Mouse (Mus musculus) lung, embryonic 16.5 days (tissue): Measurements from ENCODE around the gene Ppp1r1b. TPM values are rescaled to one million over a fixed set of nuclear protein-coding genes. Genes with fewer than 3 reads are reported as not detected.

Source experiments
- ATAC-seq: fragments of 200-750 bp; cut with Nextera tagmentation; 2 replicates; pipeline ENCODE4 v1.8.0; 2017; ENCODE audit warnings: low read depth, mild to moderate bottlenecking, moderate library complexity
- H3K27ac ChIP-seq: fragments of 300-500 bp; sonication (generic); 2 replicates; pipeline ENCODE4 v1.5.1; 2014; ENCODE audit warnings: mild to moderate bottlenecking, control low read depth, low read length
- H3K27me3 ChIP-seq: fragments of 300-500 bp; sonication (generic); 2 replicates; pipeline ENCODE4 v1.6.1; 2014; ENCODE audit warnings: low read depth, low read length, mixed read lengths; ENCODE audit not compliant: control insufficient read depth, insufficient read depth
- H3K36me3 ChIP-seq: fragments of 300-500 bp; sonication (generic); 2 replicates; pipeline ENCODE4 v1.6.1; 2014; ENCODE audit warnings: low read length; ENCODE audit not compliant: control insufficient read depth, insufficient read depth
- H3K4me1 ChIP-seq: fragments of 300-500 bp; sonication (generic); replicated peaks from 2 replicates; pipeline ENCODE4 v1.6.1; 2014; ENCODE audit warnings: low read length, mixed read lengths; ENCODE audit not compliant: control insufficient read depth, insufficient read depth
- H3K4me2 ChIP-seq: fragments of 300-500 bp; sonication (generic); 2 replicates; pipeline ENCODE4 v1.6.1; 2014; ENCODE audit warnings: low read depth, low read length, control low read depth
- H3K4me3 ChIP-seq: fragments of 300-500 bp; sonication (generic); 2 replicates; pipeline ENCODE4 v1.5.1; 2014; ENCODE audit warnings: mild to moderate bottlenecking, low read length, control low read depth
- H3K9ac ChIP-seq: fragments of 300-500 bp; sonication (generic); 2 replicates; pipeline ENCODE4 v1.6.1; 2014; ENCODE audit warnings: low read length, control low read depth
- H3K9me3 ChIP-seq: fragments of 300-500 bp; sonication (generic); 2 replicates; pipeline ENCODE4 v1.6.1; 2016; ENCODE audit warnings: low read length; ENCODE audit not compliant: control insufficient read depth
- WGBS: fragments of 180-500 bp; shearing (Covaris S2); extraction: QIAGEN DNeasy Blood & Tissue Kit; methylation state at CpG from one replicate; pipeline ENCODE4 v1.1.7; 2014; 5-methylcytosine and 5-hydroxymethylcytosine counted together
- polyA plus RNA-seq: library from polyadenylated mRNA; unstranded; fragments of >200 nt; fragmentation: Nextera tagmentation; extraction: Ambion mirVana; gene quantifications from 2 replicates; pipeline ENCODE4 v1.2.1, GENCODE M21; 2015

Ppp1r1b gene
- polyA plus RNA-seq, 1 experiment from 2014 or later, result 6.1 TPM

DNA sequence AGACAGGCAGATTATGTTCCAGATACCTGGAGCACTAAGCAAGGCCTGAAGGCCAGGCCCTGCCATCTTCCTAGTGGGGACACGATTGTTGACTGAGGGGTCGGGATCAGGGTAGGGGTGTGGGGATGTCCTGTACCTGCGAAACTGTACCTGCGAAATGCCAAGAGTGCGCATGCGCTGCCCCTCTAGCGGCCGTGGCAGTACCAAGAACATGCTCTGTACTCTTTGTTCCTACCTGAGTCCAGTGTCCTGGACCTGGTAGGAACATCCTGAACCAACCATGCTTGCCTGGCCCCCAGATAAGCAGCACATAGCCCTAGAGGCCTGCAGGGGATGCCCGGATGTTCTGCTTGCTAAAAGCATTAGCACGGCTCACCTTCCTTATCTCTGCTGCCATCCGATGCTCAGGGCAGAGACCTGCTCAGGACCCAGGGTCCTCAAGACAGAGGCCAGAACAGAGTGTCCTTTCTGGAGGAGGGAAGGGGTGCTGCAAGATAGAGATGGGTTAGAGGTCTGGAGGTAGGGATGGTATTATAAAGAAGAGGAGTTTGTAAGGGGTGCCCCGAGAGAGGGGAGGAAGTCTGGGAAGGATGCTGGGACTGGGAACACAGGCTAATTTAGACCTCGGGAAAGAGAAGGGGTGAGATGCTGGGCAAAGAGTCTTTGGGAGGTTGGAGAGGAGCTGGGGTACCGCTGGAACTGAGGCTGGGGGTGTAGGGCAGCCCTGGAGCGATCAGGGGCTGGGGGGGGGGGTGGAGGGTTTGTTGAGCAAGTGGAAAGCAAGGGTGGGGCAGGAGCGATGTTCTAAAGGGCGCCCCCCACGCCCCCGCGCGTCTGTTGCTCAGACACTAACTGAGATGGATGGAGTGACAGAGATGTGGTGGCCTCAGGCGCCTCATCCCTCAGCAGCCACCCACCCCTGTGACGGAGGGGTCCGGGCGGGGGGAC is 37.7 kb downstream of the Ppp1r1b start, which contains the start of gene Pnmt:
Pnmt (plus strand) TSS at position 813 of the 948 bp plus-strand sequence.
- WGBS, result 40% methylated on average over 25 of the region's 25 CpGs
- Histone ChIP-seq H3K4me3 (no peak within 1 kb of the TSS), H3K9me3 (no peaks in the 10 kb centered on the region), H3K4me2 (0 out of 2 replicates have a peak within 1 kb of the TSS, but pooled peaks have one; percentile 3), H3K4me1 (peaks cover 12% of the 10 kb centered on the region), H3K27ac (no peak within 1 kb of the TSS), H3K36me3 (no peaks in the 10 kb centered on the region), H3K9ac (peak within 1 kb of the TSS; percentile 24; the same call in 1 of the 2 replicates), H3K27me3 (peaks cover 31% of the 10 kb centered on the region)
- no peak for ATAC-seq

DNA sequence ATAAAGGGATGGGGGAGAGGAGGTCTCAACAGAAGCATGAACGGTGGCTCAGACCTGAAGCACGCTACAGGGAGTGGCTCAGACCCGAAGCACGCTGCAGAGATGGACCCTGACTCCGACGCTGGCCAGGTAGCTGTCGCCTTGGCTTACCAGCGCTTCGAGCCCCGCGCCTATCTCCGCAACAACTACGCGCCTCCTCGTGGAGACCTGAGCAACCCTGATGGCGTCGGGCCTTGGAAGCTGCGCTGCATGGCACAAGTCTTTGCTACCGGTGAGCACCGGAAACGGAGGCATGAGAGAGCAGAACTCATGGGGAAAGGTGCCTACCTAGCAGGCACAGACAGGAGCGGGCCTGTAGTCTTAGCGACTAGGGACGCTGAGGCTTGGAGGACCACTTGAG is 38.4 kb downstream of the Ppp1r1b start:
- Histone ChIP-seq H3K4me3 (no peak overlapping the region), H3K4me2 (0 out of 2 replicates have a peak overlapping the region, but pooled peaks have one; percentile 3)
- 9% methylated on average over 24 of the region's 24 CpGs for WGBS

DNA sequence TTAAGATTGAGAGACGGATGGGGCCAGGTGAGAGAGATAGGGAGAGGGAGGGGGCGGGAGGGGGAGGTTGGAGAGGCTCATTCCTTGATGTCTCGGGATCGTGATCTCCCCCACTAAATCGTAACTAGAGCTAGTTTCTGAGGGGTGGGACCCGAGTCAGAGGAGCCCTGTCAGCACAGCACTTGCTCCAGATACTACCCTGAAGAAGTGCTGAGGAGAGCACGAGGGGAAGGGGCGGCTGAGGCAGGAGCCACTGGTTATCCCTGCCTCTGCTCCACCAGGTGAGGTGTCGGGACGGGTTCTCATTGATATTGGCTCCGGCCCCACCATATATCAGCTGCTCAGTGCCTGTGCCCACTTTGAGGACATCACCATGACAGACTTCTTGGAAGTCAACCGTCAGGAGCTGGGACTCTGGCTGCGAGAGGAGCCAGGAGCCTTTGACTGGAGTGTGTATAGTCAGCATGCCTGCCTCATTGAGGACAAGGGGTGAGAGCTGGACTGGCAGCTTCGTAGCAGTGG is 38.9 kb downstream of the Ppp1r1b start:
- WGBS, result 41% methylated on average over 14 of the region's 14 CpGs
- H3K9me3 ChIP-seq, result no peaks in the 10 kb centered on the region
- peaks cover 20% of the 10 kb centered on the region for H3K4me1 ChIP-seq
- H3K27me3 ChIP-seq, result peaks cover 31% of the 10 kb centered on the region
- ATAC-seq, result no peak
- no peak overlapping the region for H3K4me3 ChIP-seq
- no peak overlapping the region for H3K4me2 ChIP-seq
- no peak overlapping the region for H3K27ac ChIP-seq
- no peaks in the 10 kb centered on the region for H3K36me3 ChIP-seq
- H3K9ac ChIP-seq, result no peak overlapping the region; the same call in 1 of the 2 replicates

More for the DNA sequence above, 38.4 kb downstream of the Ppp1r1b start:
- no peak for ATAC-seq
- Histone ChIP-seq H3K4me1 (peaks cover 15% of the 10 kb centered on the region), H3K27ac (no peak overlapping the region), H3K36me3 (no peaks in the 10 kb centered on the region), H3K9me3 (no peaks in the 10 kb centered on the region), H3K9ac (peak overlapping the region; percentile 24; the same call in 1 of the 2 replicates), H3K27me3 (peaks cover 31% of the 10 kb centered on the region)

DNA sequence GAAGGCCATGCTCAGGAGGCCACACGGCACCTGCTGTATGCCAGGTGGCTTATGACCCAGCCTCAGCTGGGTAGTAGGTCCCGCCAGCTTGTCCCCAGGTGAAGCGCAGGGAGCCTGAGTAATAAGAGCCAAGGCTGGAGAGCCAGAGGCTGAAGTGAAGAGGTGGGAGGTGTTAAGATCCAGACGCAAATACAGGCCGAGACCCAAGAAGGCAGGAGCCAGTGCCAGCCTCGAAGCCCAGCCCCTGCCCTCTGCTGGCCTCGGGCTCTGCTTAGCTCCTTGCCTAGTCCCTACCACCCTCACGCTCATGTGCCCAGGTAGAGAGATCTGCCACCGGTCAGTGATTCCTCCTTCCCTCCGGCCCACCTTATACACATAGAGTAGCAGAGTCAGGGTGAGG is 40.1 kb downstream of the Ppp1r1b start:
- Histone ChIP-seq H3K4me2 (no peak overlapping the region), H3K27ac (no peak overlapping the region), H3K9me3 (no peaks in the 10 kb centered on the region), H3K36me3 (no peaks in the 10 kb centered on the region), H3K4me1 (peaks cover 30% of the 10 kb centered on the region), H3K4me3 (no peak overlapping the region), H3K27me3 (peaks cover 31% of the 10 kb centered on the region), H3K9ac (no peak overlapping the region)
- ATAC-seq, result peak; percentile 29
- 62% methylated on average over 10 of the region's 10 CpGs for WGBS

DNA sequence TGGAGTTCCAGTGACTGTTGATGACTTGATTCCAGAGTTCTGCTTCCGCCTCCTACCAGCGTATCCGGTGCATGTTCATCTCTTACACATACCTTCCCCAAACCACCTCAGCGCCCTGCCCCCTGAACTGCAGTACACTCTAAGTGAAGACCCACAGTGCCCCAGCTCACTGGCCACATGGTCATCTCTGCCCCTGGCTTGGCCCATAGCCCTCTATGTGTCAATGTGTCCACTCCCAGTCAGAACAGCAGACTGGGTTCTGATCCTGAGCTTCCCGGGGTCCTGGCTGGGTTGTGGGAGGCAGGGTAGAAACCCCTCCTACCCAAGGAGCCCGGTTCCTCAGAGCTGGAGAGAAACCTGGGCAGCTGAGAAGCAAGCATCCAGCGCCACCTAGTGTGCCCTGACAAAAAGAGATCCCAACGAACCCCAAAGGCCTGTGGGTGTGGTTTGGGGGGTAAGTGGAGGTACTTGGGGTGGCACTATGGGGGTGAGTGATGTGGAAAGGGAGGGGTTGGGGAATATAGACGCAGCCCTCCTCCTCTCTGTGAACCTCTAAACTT is 41.1 kb downstream of the Ppp1r1b start:
- H3K36me3 ChIP-seq, result no peaks in the 10 kb centered on the region
- no peaks in the 10 kb centered on the region for H3K9me3 ChIP-seq
- no peak overlapping the region for H3K4me3 ChIP-seq
- WGBS, result 28% methylated on average over 9 of the region's 9 CpGs
- peaks cover 31% of the 10 kb centered on the region for H3K27me3 ChIP-seq
- peak; percentile 15; the same call in 1 of the 2 replicates for ATAC-seq
- no peak overlapping the region for H3K4me2 ChIP-seq
- peaks cover 39% of the 10 kb centered on the region for H3K4me1 ChIP-seq
- no peak overlapping the region for H3K9ac ChIP-seq
- H3K27ac ChIP-seq, result no peak overlapping the region

DNA sequence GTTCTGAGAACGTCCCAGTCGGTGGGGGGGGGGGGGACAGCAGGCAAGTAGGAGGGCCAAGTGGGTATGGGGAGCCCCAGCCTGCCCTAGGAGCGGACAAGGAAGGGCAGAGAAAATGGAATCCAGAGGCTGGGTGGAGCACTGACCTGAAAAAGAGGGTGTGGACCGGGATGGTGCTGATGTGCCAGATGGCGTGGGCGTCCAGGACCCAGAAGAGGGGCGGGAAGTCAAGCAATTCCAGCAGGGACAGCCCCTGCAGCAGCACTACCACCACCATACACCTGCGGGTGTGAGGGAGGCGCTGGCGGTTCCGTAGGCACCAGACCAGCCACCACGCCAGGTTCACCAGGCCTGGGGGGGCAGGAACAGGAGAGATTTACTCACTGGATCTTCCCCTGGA is 41.9 kb downstream of the Ppp1r1b start:
- Histone ChIP-seq H3K27ac (no peak overlapping the region), H3K9ac (no peak overlapping the region), H3K4me1 (peaks cover 47% of the 10 kb centered on the region), H3K27me3 (peaks cover 26% of the 10 kb centered on the region), H3K4me2 (no peak overlapping the region), H3K9me3 (no peaks in the 10 kb centered on the region), H3K4me3 (no peak overlapping the region), H3K36me3 (no peaks in the 10 kb centered on the region)
- WGBS, result 76% methylated on average over 12 of the region's 12 CpGs
- no peak for ATAC-seq

DNA sequence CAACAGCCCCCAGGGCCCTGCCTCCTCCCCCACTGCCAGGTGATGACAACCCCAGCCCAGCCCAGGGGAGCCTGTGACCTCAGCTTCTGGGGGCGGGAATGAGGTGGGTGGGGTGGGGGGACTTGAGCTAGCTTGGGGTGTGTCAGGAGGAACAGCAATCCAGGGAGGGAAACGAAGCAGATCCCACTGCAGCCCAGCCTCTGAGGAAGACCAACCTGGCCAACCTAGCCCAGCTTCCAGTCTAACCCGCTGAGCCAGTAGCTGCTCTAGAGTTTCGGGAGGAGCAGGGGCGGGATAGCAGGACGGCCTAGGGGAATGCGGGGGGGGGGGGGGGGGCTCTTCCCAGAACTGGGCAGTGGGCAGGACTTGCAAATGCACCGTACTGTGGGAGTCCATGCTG is 43.8 kb downstream of the Ppp1r1b start:
- Histone ChIP-seq H3K4me1 (peaks cover 45% of the 10 kb centered on the region), H3K4me3 (no peak overlapping the region), H3K27me3 (peaks cover 9% of the 10 kb centered on the region), H3K9ac (0 out of 2 replicates have a peak overlapping the region, but pooled peaks have one; percentile 26), H3K36me3 (no peaks in the 10 kb centered on the region), H3K4me2 (no peak overlapping the region), H3K27ac (peak overlapping the region; percentile 90), H3K9me3 (no peaks in the 10 kb centered on the region)
- WGBS, result 17% methylated on average over 7 of the region's 8 CpGs
- ATAC-seq, result peak; percentile 34

DNA sequence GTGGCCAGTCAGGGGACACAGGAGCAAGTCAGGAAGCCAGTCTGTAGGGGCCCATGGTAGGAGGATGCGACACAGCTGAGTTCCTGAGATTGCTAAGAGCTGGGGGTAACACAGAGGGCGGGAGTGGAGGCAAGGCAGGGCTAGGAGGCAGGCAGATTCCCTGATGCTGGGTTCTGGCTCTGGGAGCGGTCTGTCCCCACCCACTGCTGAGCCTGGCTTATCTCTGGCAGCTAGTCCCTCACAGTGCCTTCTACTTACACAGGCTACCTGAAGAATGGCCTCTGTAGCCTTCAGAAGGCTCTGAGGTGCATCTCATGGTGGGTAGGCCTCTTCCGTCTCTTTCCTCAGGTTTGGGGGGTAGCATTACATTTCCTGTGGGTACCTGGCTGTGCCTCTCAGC is 44.4 kb downstream of the Ppp1r1b start:
- 40% methylated on average over 4 of the region's 4 CpGs for WGBS
- Histone ChIP-seq H3K36me3 (no peaks in the 10 kb centered on the region), H3K9me3 (no peaks in the 10 kb centered on the region), H3K4me3 (no peak overlapping the region), H3K4me1 (peaks cover 45% of the 10 kb centered on the region), H3K9ac (peak overlapping the region; percentile 10; the same call in 1 of the 2 replicates), H3K27me3 (peaks cover 3% of the 10 kb centered on the region; the same call in 1 of the 2 replicates), H3K27ac (peak overlapping the region; percentile 90), H3K4me2 (peak overlapping the region; percentile 4; the same call in 1 of the 2 replicates)
- ATAC-seq, result no peak

DNA sequence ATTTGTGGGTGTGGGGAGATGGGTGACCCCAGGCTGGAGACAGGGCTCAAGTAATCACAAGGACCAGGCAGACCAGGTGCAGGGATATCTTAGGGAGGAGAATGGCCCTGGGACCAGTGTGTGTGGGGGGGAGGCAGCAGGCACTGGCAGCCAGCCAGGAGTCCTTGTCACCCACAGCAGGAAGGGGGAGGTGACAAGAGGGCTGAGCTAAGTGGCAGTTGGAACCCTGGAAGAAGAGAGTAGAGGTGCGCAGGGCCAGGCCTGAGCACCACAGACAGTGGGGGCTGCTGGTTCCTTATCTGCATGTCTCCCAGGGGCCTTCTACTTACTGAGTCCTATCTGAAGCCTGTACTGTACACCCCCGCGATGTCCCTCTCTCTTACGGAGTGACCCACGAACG is 45.1 kb downstream of the Ppp1r1b start:
- H3K4me3 ChIP-seq, result no peak overlapping the region
- no peak overlapping the region for H3K4me2 ChIP-seq
- 0 out of 2 replicates have a peak overlapping the region, but pooled peaks have one; percentile 44 for H3K9ac ChIP-seq
- ATAC-seq, result peak; percentile 63
- peaks cover 45% of the 10 kb centered on the region for H3K4me1 ChIP-seq
- no peaks in the 10 kb centered on the region for H3K27me3 ChIP-seq
- no peaks in the 10 kb centered on the region for H3K9me3 ChIP-seq
- no peaks in the 10 kb centered on the region for H3K36me3 ChIP-seq
- H3K27ac ChIP-seq, result peak overlapping the region; percentile 90
- WGBS, result 42% methylated on average over 6 of the region's 6 CpGs
